Mouse (Mus musculus) forebrain, embryonic 10.5 days (tissue): Measurements from ENCODE around the gene Pbxip1. TPM values are rescaled to one million over a fixed set of nuclear protein-coding genes. Genes with fewer than 3 reads are reported as not detected.

Source experiments
- DNase-seq: peaks from one replicate; pipeline ENCODE4 v3.0.0-alpha.2; 2017; ENCODE audit warnings: low spot score; ENCODE audit errors: extremely low spot score
- H3K27ac ChIP-seq: fragments of 300-500 bp; sonication (generic); 2 replicates; pipeline ENCODE4 v1.5.1; 2016; ENCODE audit warnings: mild to moderate bottlenecking
- H3K27me3 ChIP-seq: fragments of 300-500 bp; sonication (generic); 2 replicates; pipeline ENCODE4 v1.6.1; 2016; ENCODE audit warnings: mild to moderate bottlenecking; ENCODE audit not compliant: poor library complexity, severe bottlenecking
- H3K36me3 ChIP-seq: fragments of 300-500 bp; sonication (generic); replicated peaks from 2 replicates; pipeline ENCODE4 v1.6.1; 2016; ENCODE audit warnings: mild to moderate bottlenecking, moderate library complexity
- H3K4me1 ChIP-seq: fragments of 300-500 bp; sonication (generic); 2 replicates; pipeline ENCODE4 v1.6.1; 2016
- H3K4me3 ChIP-seq: fragments of 300-500 bp; sonication (generic); 2 replicates; pipeline ENCODE4 v1.5.1; 2016; ENCODE audit warnings: mild to moderate bottlenecking, moderate library complexity
- H3K9me3 ChIP-seq: fragments of 300-500 bp; sonication (generic); 2 replicates; pipeline ENCODE4 v1.6.1; 2016; ENCODE audit warnings: mild to moderate bottlenecking, moderate library complexity
- WGBS: fragments of 180-500 bp; shearing (Covaris S2); methylation state at CpG from one replicate; pipeline ENCODE4 v1.1.7; 2016; 5-methylcytosine and 5-hydroxymethylcytosine counted together
- polyA plus RNA-seq: library from polyadenylated mRNA; unstranded; fragments of >200 nt; fragmentation: Nextera tagmentation; extraction: Ambion mirVana; gene quantifications from 2 replicates; pipeline ENCODE4 v1.2.1, GENCODE M21; 2016

Pbxip1 gene
- polyA plus RNA-seq, 1 experiment from 2014 or later = 16.4 TPM

DNA sequence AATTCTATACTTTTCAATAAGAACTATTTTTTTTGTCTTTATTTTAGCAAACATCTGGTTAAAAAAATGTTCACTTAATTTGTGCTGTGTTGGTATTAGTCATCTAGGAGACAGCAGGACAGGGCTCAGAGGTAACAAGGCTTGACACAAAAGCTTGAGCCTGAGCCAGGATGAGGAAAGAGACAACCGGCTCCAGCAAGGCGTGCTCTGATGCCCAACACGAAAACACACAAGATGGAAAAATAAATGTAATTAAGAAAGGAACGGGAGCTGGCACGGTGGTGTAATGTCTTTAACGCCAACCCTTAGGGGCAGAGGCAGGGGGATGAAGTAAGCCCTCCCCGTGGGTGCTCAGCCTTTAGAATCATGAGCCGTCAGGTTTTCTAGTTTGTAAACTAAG is 49.6 kb downstream of the Pbxip1 start:
- no peak for DNase-seq
- 91% methylated on average over 8 of the region's 8 CpGs for WGBS

GRCm38 (mm10) chr3:89486916-89487702 is 50.6 kb downstream of the Pbxip1 start:
- peaks cover 12% of the 10 kb centered on the region for H3K4me1 ChIP-seq
- H3K9me3 ChIP-seq = no peaks in the 10 kb centered on the region
- H3K27ac ChIP-seq = no peak overlapping the region
- 70% methylated on average over 20 of the region's 20 CpGs for WGBS
- no peak for DNase-seq
- H3K4me3 ChIP-seq = no peak overlapping the region
- H3K27me3 ChIP-seq = peaks cover 15% of the 10 kb centered on the region
- no peaks in the 10 kb centered on the region for H3K36me3 ChIP-seq

More for the DNA sequence above, 49.6 kb downstream of the Pbxip1 start:
- H3K36me3 ChIP-seq = no peaks in the 10 kb centered on the region
- no peak overlapping the region for H3K27ac ChIP-seq
- H3K4me3 ChIP-seq = no peak overlapping the region
- H3K27me3 ChIP-seq = peaks cover 15% of the 10 kb centered on the region
- no peaks in the 10 kb centered on the region for H3K9me3 ChIP-seq
- H3K4me1 ChIP-seq = peaks cover 9% of the 10 kb centered on the region

DNA sequence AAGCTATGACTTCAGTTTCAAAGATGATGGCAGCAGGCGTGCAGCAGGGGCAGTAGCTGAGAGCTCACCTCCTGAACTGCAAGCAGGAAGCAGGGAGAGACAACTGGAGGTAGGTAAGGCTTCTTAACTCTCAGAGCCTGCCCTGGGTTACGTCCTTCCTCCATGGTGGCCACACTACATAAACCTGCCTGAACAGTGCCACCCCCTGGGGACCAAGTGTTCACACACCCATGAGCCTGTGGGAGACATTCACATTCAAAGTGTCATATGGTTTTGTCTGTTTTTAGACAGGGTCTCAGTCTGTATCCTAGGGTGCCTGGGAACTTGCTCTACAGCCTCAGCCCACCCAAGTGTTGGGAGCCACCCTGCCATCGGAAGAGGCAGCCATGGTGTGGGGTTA is 54.3 kb downstream of the Pbxip1 start:
- DNase-seq = no peak
- WGBS = 91% methylated on average over 3 of the region's 3 CpGs
- no peak overlapping the region for H3K4me3 ChIP-seq

GRCm38 (mm10) chr3:89491559-89491958 is 55.1 kb downstream of the Pbxip1 start:
- 90% methylated on average over 5 of the region's 5 CpGs for WGBS
- no peaks in the 10 kb centered on the region for H3K36me3 ChIP-seq
- no peak overlapping the region for H3K27ac ChIP-seq
- H3K4me3 ChIP-seq = no peak overlapping the region
- no peak for DNase-seq
- peaks cover 4% of the 10 kb centered on the region; the same call in 1 of the 2 replicates for H3K9me3 ChIP-seq
- 0 out of 2 replicates have a peak, but pooled peaks cover 3% of the 10 kb centered on the region for H3K27me3 ChIP-seq
- H3K4me1 ChIP-seq = peaks cover 9% of the 10 kb centered on the region

More for the DNA sequence above, 54.3 kb downstream of the Pbxip1 start:
- no peaks in the 10 kb centered on the region for H3K36me3 ChIP-seq
- 0 out of 2 replicates have a peak, but pooled peaks cover 3% of the 10 kb centered on the region for H3K27me3 ChIP-seq
- H3K27ac ChIP-seq = no peak overlapping the region
- H3K9me3 ChIP-seq = peaks cover 4% of the 10 kb centered on the region; the same call in 1 of the 2 replicates
- H3K4me1 ChIP-seq = peaks cover 9% of the 10 kb centered on the region

- H3K36me3 ChIP-seq = no peaks in the 10 kb centered on the region
- no peaks in the 10 kb centered on the region for H3K27me3 ChIP-seq
- H3K9me3 ChIP-seq = peaks cover 4% of the 10 kb centered on the region; the same call in 1 of the 2 replicates
- peaks cover 9% of the 10 kb centered on the region for H3K4me1 ChIP-seq
- DNase-seq = no peak
- H3K4me3 ChIP-seq = no peak overlapping the region
- no peak overlapping the region for H3K27ac ChIP-seq
- 54% methylated on average over 8 of the region's 8 CpGs for WGBS
Observed at GRCm38 (mm10) chr3:89492701-89493151, 56.2 kb downstream of the Pbxip1 start.

GRCm38 (mm10) chr3:89494630-89495029 is 58.1 kb downstream of the Pbxip1 start:
- H3K4me1 ChIP-seq = peaks cover 12% of the 10 kb centered on the region
- no peak overlapping the region for H3K27ac ChIP-seq
- peaks cover 4% of the 10 kb centered on the region; the same call in 1 of the 2 replicates for H3K9me3 ChIP-seq
- no peak overlapping the region for H3K4me3 ChIP-seq
- no peaks in the 10 kb centered on the region for H3K27me3 ChIP-seq
- no peaks in the 10 kb centered on the region for H3K36me3 ChIP-seq
- no peak for DNase-seq
- 88% methylated on average over 5 of the region's 5 CpGs for WGBS

DNA sequence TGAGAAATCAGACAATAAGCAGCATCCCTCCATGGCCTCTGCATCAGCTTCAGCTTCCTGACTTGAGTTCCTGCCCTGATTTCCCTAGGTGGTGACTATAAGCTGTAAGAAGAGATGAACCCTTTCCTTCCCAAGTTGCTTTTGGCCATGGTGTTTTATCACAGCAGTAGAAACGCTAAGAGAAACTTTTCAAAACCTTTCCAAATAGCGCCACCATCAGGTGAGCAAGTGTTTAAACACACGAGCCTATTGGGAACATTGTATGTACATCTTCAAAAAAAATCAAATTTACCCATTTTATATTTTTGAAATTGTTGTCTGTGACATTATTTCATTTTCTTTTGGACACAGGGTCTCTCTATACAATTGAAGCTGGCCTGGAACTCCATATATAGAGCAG is 59.9 kb downstream of the Pbxip1 start:
- DNase-seq = no peak
- H3K27ac ChIP-seq = no peak overlapping the region
- H3K4me3 ChIP-seq = no peak overlapping the region
- H3K4me1 ChIP-seq = peaks cover 11% of the 10 kb centered on the region
- H3K27me3 ChIP-seq = no peaks in the 10 kb centered on the region
- 72% methylated on average over 3 of the region's 3 CpGs for WGBS
- peaks cover 4% of the 10 kb centered on the region; the same call in 1 of the 2 replicates for H3K9me3 ChIP-seq
- no peaks in the 10 kb centered on the region for H3K36me3 ChIP-seq

DNA sequence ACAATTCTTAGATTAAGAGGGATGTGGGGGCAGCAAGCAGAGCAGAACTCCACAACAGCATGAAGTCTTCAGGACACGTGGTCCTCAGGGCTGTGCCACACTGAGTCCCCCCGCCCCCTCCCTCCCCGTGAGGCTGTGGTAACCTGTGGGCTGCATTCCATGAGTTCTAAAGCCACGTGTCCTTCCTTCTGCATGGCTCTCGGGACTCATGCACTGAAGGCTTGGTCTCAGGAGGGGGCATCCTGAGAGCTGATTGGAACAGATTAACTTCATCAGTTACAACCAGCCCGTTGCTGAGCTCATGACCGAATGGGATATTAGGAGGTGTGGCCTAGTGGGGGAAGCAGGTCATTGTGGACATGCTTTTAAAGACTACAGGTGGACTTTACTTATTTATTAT is 63.2 kb downstream of the Pbxip1 start:
- Histone ChIP-seq H3K4me1 (peaks cover 8% of the 10 kb centered on the region), H3K27me3 (no peaks in the 10 kb centered on the region), H3K36me3 (no peaks in the 10 kb centered on the region), H3K9me3 (peaks cover 1% of the 10 kb centered on the region; the same call in 1 of the 2 replicates), H3K27ac (no peak overlapping the region), H3K4me3 (no peak overlapping the region)
- WGBS = 56% methylated on average over 7 of the region's 7 CpGs
- no peak for DNase-seq

Other genes with a start within 250 kb of the Pbxip1 start
- gene Gba, start 233.8 kb upstream of the Pbxip1 start, polyA plus RNA-seq = 34.2 and 34.7 TPM in 2 replicates
- gene Thbs3, start 221.5 kb upstream of the Pbxip1 start, polyA plus RNA-seq = 65.8 and 78.2 TPM in 2 replicates
- gene Mtx1, start 209.6 kb upstream of the Pbxip1 start, polyA plus RNA-seq = 227 and 242 TPM in 2 replicates
- gene Muc1, start 207.6 kb upstream of the Pbxip1 start, polyA plus RNA-seq = 1.7 and 1.8 TPM in 2 replicates
- gene Krtcap2, start 190.7 kb upstream of the Pbxip1 start, polyA plus RNA-seq = 260 and 275 TPM in 2 replicates
- 4.4 and 5.4 TPM in 2 replicates for gene Trim46, start 190.4 kb upstream of the Pbxip1 start, polyA plus RNA-seq
- 76.7 and 78.6 TPM in 2 replicates for gene Dpm3, start 177.3 kb upstream of the Pbxip1 start, polyA plus RNA-seq
- 25.1 and 26.0 TPM in 2 replicates for gene Slc50a1, start 166.1 kb upstream of the Pbxip1 start, polyA plus RNA-seq
- 12.9 and 13.2 TPM in 2 replicates for gene Efna1, start 155.6 kb upstream of the Pbxip1 start, polyA plus RNA-seq
- 3.0 and 4.0 TPM in 2 replicates for gene Efna3, start 113.7 kb upstream of the Pbxip1 start, polyA plus RNA-seq
- 27.6 and 28.7 TPM in 2 replicates for gene Efna4, start 98.7 kb upstream of the Pbxip1 start, polyA plus RNA-seq
- 32.1 and 39.5 TPM in 2 replicates for gene Adam15, start 86.7 kb upstream of the Pbxip1 start, polyA plus RNA-seq
- gene Dcst2, start 74.7 kb upstream of the Pbxip1 start, polyA plus RNA-seq = 0.06 and 0.16 TPM in 2 replicates
- gene Dcst1, start 71.5 kb upstream of the Pbxip1 start, polyA plus RNA-seq = 0.23 TPM in 1 of 2 replicates, not detected in the other
- gene Zbtb7b, start 41.9 kb upstream of the Pbxip1 start, polyA plus RNA-seq = 0.65 and 0.69 TPM in 2 replicates
- 0.15 and 0.23 TPM in 2 replicates for gene Lenep, start 33.9 kb upstream of the Pbxip1 start, polyA plus RNA-seq
- 27.0 and 29.8 TPM in 2 replicates for gene Flad1, start 24.8 kb upstream of the Pbxip1 start, polyA plus RNA-seq
- 681 and 720 TPM in 2 replicates for gene Cks1b, start 18.3 kb upstream of the Pbxip1 start, polyA plus RNA-seq
- gene Shc1, start 18.3 kb upstream of the Pbxip1 start, polyA plus RNA-seq = 49.4 and 53.2 TPM in 2 replicates
- 34.9 and 40.9 TPM in 2 replicates for gene Pygo2, start 6.5 kb upstream of the Pbxip1 start, polyA plus RNA-seq
- 72.0 and 75.3 TPM in 2 replicates for gene Pmvk, start 17.8 kb downstream of the Pbxip1 start, polyA plus RNA-seq
- gene Kcnn3, start 83.5 kb downstream of the Pbxip1 start, polyA plus RNA-seq = 0.81 and 0.92 TPM in 2 replicates